Mouse (Mus musculus) brown adipose tissue, adult 24 weeks (tissue): ENCODE results near the gene Gm973. TPM values are rescaled to one million over a fixed set of nuclear protein-coding genes. Genes with fewer than 3 reads are reported as not detected.

Experiments used
- H3K27ac ChIP-seq: fragments of 200-500 bp; replicated peaks from 2 replicates; pipeline ENCODE4 v1.5.1; 2012; ENCODE audit warnings: low read depth, mild to moderate bottlenecking, low read length
- H3K4me1 ChIP-seq: fragments of 200-500 bp; 2 replicates; pipeline ENCODE4 v1.6.1; 2012; ENCODE audit warnings: low read length, mixed read lengths; ENCODE audit not compliant: control insufficient read depth, insufficient read depth, insufficient read length
- H3K4me3 ChIP-seq: fragments of 200-500 bp; 2 replicates; pipeline ENCODE4 v1.5.1; 2012; ENCODE audit warnings: low read depth, mild to moderate bottlenecking, low read length, moderate library complexity; ENCODE audit not compliant: insufficient read depth
- polyA plus RNA-seq: library from polyadenylated mRNA; stranded (reverse); fragments of >200 nt; gene quantifications from 2 replicates; pipeline ENCODE4 v1.2.4, GENCODE M21; 2012; ENCODE audit not compliant: missing spikeins, insufficient read depth, insufficient read length

The Gm973 gene
- 1.3 and 1.9 TPM in 2 replicates for polyA plus RNA-seq

DNA sequence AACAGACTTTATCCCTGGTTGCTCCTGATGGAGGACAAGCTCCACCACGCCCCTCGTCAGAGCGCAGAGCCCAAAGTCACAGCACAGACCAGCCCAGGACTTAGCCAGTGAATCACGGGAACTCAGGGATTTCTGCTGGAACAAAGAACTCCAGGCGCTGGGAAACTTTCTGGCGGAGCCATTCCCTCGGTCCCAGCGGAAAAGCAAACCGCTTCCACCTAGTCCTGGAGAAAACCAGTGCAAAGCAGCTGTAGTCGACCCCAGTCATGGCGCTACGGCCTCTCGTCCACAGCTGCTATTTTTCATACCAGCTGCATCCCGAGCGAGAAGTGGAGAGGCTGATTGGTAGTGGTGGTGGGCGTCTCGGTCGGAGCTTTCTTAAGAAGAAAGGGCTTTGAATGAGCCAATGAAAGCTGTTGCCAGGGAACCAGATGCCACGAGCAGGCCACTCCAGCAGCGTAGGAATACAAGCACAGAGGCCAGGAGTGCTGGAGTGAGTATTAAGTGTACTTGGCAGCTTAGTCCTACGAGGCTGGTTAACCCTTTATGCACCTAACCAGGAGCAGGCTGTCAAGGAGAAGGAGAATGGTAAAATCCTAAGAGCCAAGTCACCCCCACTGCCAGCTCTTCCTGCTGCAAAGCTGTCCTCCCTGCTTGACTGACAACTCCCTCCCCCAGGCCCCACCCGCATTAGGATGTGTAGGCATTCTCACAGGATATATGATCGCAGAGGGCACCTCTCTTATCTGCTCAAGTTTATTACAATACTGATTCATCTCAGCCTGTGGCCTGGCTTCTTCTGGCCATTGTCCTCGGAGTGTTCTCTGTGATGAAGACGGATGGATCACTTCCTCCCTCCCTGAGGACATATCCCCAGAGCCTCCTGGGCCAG is at the start of gene Gm973:
TSS of gene Gm973 (plus strand) at position 239 of the 892 bp plus-strand sequence.
- Histone ChIP-seq H3K27ac (no peak within 1 kb of the TSS), H3K4me3 (peak within 1 kb of the TSS; percentile 22)

DNA sequence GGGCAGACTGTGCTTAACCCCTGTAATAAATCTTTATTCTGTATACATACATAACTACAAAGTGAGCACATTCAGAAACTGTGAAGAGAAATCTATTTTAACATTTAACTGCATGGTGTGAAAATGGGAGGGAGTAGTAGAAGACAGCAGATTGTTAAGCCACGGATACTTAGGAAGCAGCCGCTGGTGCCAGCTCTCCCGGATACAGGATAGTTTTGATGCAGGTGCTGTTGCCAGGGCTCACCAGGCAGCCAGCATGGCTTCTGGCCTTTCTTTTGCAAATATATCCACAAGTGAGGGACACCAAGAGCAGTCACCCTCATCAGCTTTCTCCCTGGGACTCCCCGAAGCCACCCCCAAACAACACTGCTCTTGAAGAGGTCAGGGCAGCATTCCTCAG is 46.9 kb upstream of the Gm973 start:
- Histone ChIP-seq H3K4me3 (no peak overlapping the region), H3K27ac (no peak overlapping the region), H3K4me1 (no peaks in the 10 kb centered on the region)

More for the DNA sequence above, at the start of gene Gm973:
- H3K4me1 ChIP-seq: no peaks in the 10 kb centered on the region

DNA sequence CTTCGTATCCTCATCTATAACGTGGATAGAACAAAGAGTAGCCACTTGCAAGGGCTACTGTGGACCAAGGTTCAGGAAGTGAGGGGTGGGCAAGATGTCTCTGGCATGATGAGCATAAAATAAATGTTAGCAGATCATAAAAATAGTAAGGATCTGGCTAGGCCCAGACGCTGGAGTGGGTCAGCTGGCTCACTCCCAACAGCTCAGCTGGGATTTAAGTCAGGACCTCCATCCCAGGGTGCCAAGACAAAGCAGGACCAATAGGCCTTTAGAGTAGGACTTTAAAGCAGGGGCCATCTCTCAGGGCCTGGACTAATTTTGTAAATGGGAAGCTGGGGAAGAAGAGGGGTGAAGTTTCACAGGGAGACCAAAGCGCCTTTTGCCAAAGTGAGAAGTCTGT is 45.3 kb upstream of the Gm973 start:
- Histone ChIP-seq H3K27ac (no peak overlapping the region), H3K4me3 (no peak overlapping the region), H3K4me1 (no peaks in the 10 kb centered on the region)

DNA sequence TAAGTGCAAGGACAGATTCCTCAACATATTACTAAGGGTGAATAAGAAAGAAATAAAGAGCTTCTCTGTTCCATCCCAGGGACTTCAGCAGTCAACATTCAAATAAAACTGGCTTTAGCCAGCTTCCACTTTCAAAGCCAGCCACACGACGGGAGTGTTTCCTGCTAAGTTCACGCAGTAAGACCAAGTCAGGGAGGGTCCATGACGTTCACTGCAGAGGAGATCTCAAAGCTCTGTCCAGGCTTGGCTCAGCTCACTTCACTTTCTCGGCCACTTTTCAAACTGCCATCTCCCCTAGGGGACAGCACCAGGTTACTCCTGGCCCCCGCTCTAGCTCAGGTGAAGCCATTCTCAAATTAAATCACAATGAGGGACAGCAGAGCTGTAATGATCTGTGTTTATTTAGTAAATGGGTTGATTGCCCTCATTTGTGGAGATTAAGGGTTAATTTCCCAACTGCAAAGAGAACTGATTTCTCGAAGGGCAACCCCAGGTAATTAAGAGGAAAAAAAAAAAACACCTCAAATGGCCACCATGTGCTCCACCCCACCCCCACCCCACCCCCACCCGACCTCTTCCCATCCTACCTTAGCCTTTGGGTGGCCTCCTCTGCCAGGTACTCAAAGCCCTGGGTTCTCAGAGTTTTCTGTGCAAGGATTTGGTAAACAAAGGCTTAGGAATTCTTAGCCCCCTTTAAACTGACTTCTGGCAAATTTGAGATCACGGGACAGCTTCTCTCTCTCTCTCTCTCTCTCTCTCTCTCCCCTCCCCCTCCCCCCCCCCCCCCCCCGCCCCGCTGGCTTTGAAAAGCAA is 43.5 kb upstream of the Gm973 start:
- no peaks in the 10 kb centered on the region for H3K4me1 ChIP-seq
- no peak overlapping the region for H3K4me3 ChIP-seq
- no peak overlapping the region for H3K27ac ChIP-seq

DNA sequence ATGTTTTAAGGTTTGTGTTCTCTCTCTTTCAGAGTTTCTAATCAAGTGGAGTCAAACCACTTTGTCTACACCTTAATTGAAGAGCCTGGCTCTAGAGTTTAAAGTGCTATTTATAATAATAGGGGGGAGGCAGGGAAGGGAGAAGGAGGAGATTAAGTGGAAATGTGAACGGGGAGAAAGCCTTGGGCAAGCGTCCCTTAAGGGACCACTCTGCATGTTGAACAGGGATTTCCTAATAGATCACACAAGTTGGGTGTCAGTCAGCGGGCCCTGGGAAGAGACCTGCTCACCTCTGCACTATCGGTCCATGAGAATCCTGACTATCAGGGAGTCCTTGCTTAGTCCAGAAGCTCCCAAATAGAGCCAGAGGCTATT is 42.9 kb upstream of the Gm973 start:
- H3K27ac ChIP-seq: no peak overlapping the region
- no peak overlapping the region for H3K4me3 ChIP-seq
- no peaks in the 10 kb centered on the region for H3K4me1 ChIP-seq

DNA sequence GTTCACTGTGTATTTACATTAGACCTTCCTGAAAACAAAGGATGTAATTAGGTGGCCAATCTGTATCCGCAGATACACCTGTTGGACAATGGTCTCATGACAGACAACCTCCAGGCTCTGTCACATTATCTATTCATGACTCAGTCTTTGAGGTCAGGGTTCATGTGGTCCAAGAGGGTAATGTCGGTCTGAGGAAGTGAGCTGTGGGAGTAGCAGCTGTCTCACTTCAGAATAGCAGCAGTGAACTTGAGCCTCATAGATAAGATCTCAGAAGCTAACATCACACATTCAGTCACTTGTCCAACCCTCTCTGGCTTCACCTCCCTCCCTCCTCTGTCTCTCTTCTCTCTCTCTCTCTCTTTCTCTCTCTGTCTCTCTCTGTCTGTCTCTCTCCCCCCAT is 40.4 kb upstream of the Gm973 start:
- no peak overlapping the region for H3K4me3 ChIP-seq
- no peak overlapping the region for H3K27ac ChIP-seq
- H3K4me1 ChIP-seq: no peaks in the 10 kb centered on the region

DNA sequence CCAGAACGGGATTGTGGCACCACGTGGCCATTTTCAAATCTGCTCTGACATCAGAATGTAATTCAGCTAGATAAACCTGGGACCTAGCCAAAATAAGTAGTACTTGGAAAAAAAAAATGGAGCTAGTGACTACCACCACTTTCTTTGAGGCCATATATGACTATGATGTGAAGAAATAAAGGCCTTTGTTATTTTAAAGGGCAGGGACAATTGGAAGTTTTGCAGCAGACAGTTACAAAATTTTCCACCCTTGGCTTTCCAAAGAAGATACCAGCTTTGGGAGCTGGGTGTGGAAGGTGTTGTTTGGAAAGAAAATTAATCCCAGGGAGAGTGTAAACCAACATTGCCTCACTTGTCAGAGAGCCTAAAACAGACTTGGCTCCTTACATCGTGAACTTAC is 37.2 kb upstream of the Gm973 start:
- Histone ChIP-seq H3K4me3 (no peak overlapping the region), H3K4me1 (peaks cover 1% of the 10 kb centered on the region; the same call in 1 of the 2 replicates), H3K27ac (no peak overlapping the region)

DNA sequence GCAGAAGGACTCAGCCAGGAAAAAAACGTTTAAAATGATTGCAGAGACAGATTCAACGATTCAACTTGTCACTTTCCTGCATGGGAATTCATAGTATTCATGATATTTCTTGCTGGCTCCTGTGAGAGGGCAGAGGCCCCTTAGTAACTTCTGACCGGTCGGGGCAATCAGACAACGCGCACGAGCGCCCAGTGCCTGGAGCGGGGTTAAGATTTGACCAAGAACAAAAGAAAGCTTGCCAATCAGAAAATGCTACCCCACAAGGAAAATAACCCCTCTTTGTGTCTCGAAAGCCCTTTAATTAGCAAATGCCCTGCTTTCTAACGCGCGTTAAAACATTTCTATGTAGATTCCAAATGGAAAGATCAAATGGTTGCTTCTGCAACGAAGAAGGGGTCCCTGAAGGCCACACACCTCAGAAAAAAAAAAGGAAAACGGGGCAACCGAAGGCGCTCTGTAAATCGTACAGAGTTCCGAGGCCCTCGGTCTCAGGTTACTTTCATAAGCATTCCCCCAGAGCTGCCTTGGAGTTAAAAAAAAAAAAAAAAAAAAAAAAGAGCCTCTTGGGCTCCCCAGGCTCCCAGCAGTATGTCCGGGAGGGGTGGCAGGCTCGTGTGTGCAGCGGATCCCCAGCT is 35.1 kb upstream of the Gm973 start:
- peak overlapping the region; percentile 73 for H3K4me3 ChIP-seq

DNA sequence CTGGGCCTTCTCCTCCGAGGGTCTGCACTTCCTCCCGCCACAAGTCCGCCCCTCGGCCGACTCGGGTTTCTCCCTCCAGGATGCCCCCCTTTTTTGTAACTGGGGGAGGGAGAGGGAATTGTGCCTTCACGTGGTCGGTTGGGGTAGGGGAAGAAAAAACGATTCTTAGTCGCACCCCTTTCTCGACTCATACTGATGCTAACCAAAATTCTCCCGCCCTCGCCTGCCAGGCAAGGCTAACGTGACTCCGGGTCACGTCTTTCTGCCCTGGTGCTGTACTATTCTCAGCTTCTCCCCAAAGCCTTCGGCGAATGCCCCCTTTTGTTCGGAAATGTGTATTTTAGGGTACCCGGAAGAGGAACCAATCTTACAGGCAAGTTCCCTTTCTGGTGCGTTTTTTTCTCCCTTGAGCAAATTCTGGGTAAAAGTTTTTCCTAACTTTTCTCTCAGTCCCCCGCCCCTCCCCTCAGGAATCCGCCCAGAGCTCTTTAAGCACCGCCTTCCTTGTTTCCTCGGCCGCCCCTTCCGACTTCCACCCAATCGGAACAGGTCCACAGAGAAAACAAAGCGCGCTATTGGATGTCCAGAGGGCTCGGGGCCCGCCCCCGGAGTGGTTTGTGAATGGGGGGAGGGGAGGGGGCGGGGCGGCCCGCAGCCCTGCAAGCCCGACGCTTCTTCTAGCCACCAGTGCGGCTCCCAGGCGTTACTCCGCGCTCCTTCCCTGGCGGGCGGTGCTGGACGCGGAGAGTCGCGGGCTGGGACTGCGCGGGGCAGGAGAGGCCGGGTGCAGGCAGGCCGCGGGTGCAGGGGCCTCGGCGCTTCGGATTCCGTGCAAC is 34.4 kb upstream of the Gm973 start:
- peaks cover 6% of the 10 kb centered on the region; the same call in 1 of the 2 replicates for H3K4me1 ChIP-seq
- H3K4me3 ChIP-seq: peak overlapping the region; percentile 89
- H3K27ac ChIP-seq: peak overlapping the region; percentile 92

More for the DNA sequence above, 35.1 kb upstream of the Gm973 start:
- Histone ChIP-seq H3K4me1 (peaks cover 6% of the 10 kb centered on the region; the same call in 1 of the 2 replicates), H3K27ac (peak overlapping the region; percentile 92)

DNA sequence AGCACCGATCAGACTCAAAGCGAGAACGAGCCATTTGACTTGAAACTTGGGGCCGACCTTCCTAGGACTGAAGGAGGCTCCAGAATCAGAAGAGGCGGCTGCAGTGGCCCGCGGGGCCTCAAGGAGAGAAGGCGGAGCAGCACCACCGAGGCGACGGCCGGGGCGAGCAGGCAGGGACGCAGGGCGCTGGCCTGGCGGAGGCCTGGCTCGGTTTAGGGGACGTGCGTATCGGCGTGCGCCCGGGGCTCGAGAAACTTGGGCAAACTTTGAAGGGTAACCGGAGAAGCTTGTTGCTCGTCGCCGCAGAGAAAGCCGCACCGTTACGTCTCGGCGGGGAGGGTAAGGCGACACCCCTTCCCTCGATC is 33.8 kb upstream of the Gm973 start, which contains the start of gene Fzd7:
TSS of gene Fzd7 (plus strand) at position 94 of the 365 bp plus-strand sequence.
- peak within 1 kb of the TSS; percentile 92 for H3K27ac ChIP-seq
- H3K4me1 ChIP-seq: peaks cover 6% of the 10 kb centered on the region; the same call in 1 of the 2 replicates
- H3K4me3 ChIP-seq: peak within 1 kb of the TSS; percentile 89

DNA sequence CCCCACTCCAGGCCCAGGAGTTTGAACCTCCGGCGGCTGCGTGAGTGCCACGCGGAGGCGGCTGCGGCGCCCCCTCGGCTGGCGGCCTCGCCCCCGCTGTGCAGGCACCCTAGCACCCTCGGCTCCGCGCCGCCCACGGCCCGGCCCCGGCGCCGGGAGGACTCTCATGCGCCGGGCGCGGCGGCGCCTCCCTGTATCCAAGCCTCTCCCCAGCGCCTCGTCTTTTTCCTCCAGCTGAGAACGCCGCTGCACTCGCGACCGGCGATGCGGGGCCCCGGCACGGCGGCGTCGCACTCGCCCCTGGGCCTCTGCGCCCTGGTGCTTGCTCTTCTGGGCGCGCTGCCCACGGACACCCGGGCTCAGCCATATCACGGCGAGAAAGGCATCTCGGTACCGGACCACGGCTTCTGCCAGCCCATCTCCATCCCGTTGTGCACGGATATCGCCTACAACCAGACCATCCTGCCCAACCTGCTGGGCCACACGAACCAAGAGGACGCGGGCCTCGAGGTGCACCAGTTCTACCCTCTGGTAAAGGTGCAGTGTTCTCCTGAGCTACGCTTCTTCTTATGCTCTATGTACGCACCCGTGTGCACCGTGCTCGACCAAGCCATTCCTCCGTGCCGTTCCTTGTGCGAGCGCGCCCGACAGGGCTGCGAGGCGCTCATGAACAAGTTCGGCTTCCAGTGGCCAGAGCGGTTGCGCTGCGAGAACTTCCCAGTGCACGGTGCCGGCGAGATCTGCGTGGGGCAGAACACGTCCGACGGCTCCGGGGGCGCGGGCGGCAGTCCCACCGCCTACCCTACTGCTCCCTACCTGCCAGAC is 33.2 kb upstream of the Gm973 start:
- peak overlapping the region; percentile 42 for H3K27ac ChIP-seq
- H3K4me1 ChIP-seq: peaks cover 9% of the 10 kb centered on the region
- H3K4me3 ChIP-seq: peak overlapping the region; percentile 89

DNA sequence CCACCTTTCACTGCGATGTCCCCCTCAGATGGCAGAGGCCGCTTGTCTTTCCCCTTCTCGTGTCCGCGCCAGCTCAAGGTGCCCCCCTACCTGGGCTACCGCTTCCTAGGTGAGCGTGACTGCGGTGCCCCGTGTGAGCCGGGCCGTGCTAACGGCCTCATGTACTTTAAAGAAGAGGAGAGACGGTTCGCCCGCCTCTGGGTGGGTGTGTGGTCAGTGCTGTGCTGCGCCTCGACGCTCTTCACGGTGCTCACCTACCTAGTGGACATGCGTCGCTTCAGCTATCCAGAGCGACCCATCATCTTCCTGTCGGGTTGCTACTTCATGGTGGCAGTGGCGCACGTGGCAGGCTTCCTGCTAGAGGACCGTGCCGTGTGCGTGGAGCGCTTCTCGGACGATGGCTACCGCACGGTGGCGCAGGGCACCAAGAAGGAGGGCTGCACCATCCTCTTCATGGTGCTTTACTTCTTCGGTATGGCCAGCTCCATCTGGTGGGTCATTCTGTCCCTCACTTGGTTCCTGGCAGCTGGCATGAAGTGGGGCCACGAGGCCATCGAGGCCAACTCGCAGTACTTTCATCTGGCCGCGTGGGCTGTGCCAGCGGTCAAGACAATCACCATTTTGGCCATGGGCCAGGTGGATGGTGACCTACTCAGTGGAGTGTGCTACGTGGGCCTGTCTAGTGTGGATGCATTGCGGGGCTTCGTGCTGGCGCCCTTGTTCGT is 32.4 kb upstream of the Gm973 start:
- Histone ChIP-seq H3K27ac (0 out of 2 replicates have a peak overlapping the region, but pooled peaks have one; percentile 27), H3K4me1 (peaks cover 12% of the 10 kb centered on the region), H3K4me3 (peak overlapping the region; percentile 89)

DNA sequence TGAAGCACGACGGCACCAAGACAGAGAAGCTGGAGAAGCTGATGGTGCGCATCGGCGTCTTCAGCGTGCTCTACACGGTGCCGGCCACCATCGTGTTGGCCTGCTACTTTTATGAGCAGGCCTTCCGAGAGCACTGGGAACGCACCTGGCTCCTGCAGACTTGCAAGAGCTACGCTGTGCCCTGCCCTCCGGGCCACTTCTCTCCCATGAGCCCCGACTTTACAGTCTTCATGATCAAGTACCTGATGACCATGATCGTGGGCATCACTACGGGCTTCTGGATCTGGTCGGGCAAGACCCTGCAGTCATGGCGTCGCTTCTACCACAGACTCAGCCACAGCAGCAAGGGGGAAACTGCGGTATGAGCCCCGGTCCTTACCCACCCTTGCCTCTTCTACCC is 31.8 kb upstream of the Gm973 start:
- peak overlapping the region; percentile 89 for H3K4me3 ChIP-seq
- H3K27ac ChIP-seq: no peak overlapping the region
- H3K4me1 ChIP-seq: peaks cover 12% of the 10 kb centered on the region
